Mouse (Mus musculus): ENCODE results near the gene Ly6g6e. TPM values are rescaled to one million over a fixed set of nuclear protein-coding genes. Genes with fewer than 3 reads are reported as not detected.

Gene Ly6g6e
- total and polyA plus RNA-seq, 3 experiments = 0.23 TPM; not detected in 2

DNA sequence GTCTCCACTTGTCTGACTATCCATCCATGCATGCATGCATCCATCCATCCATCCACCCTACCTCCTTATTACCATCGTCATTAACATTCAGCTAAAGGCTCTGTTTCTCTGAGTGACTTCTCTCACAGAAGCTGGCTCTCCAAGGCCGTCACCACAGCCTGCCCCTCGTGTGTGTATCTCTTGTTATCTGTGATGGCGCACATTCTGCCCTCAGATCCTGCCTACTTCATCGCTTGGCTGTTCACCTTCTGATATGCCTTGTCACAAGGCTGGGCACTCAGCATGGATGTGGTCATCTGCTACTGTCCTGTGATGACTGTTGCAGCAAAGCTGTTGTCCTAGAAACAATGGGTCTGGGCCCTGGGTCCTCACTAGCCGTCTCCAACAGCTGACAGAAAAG is 28.1 kb downstream of the Ly6g6e start (continued):
- no peak for TF ChIP-seq ZKSCAN1 (IDR thresholded peaks at IDR 0.05; ENCODE audit: low read depth, low read length)
- TF ChIP-seq TAL1 (IDR thresholded peaks at IDR 0.05; ENCODE audit: low read length) = peak; percentile 98
- TF ChIP-seq MYC (IDR thresholded peaks at IDR 0.05; ENCODE audit: low read depth, low read length) = peak; percentile 48; the same call in 1 of the 2 replicates
- TF ChIP-seq SIN3A (IDR thresholded peaks at IDR 0.05; ENCODE audit: low read length) = peak; percentile 69
- TF ChIP-seq EP300 (IDR thresholded peaks at IDR 0.05; ENCODE audit: low read depth in 1 of 2, low read length in 2 of 2) = peak; percentile 83 to 94
- peak; percentile 55 for TF ChIP-seq MAX (IDR thresholded peaks at IDR 0.05; ENCODE audit: low read length)
- TF ChIP-seq JUND (IDR thresholded peaks at IDR 0.05; ENCODE audit: low read depth, low read length) = no peak
- TF ChIP-seq BHLHE40 (IDR thresholded peaks at IDR 0.05; ENCODE audit: borderline replicate concordance, low read depth, low read length) = peak; percentile 25; the same call in 1 of the 2 replicates
- peak; percentile 91 for TF ChIP-seq GATA1 (IDR thresholded peaks at IDR 0.05; ENCODE audit: low read depth, low read length)

DNA sequence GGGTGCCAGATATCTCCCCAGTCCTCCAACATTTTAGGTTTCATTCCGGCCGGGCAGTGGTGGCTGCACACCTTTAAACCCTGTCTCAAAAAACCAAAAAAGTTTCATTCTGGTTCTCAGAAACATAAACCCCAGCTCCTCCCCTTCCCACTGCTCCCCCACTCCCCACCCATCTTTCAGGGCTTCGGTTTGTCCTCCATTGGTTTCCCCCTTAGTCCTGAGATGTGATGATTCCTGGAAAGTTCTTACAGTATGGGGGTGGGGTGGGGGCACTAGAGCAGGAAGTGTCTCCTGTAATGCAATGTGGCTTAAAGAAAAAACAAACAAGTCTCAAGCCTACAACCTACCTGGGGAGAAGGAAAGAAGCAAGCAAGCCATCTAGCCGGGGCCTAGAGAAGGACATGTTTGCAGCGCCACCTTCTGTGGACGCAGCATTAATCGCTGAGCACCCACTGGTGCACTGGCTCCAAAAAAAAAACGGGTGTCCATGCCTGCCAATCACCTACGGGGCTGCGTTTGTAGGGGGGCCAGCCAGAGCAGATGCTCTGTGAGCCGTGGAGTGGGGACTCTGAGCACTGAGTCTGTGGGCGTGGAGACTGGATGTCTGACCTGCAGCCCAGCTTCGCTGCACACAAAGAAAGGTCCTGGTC is 29.2 kb downstream of the Ly6g6e start:
- Histone ChIP-seq H3K36me3 (ENCODE audit: control insufficient read depth in 1 of 2, insufficient read depth in 2 of 2, low read length in 2 of 2) (peaks cover 0 to 31% of the 10 kb centered on the region in 2 experiments; a peak in 2 of 4 replicates), H3K27me3 (ENCODE audit: control insufficient read depth in 1 of 2, insufficient read depth in 2 of 2, low read length in 2 of 2) (no peaks in the 10 kb centered on the region), H3K79me2 (ENCODE audit: control insufficient read depth, insufficient read depth, low read length, poor library complexity) (no peaks in the 10 kb centered on the region), H3K9ac (ENCODE audit: control insufficient read depth, low read depth, low read length, poor library complexity, severe bottlenecking) (peak overlapping the region; percentile 64), H3K4me3 (ENCODE audit: control insufficient read depth in 1 of 2, insufficient read depth in 1 of 2, low read depth in 2 of 2, low read length in 2 of 2) (peak overlapping the region; percentile 22), H3K4me1 (ENCODE audit: control insufficient read depth in 1 of 2, insufficient read depth in 2 of 2, low read length in 2 of 2) (peaks cover 22 to 36% of the 10 kb centered on the region in 2 experiments), H3K27ac (ENCODE audit: control insufficient read depth, low read depth, low read length) (peak overlapping the region; percentile 96), H3K9me3 (replicated peaks; ENCODE audit: insufficient read depth, low read length) (no peaks in the 10 kb centered on the region)
- peak in 1 of 2 experiments; percentile 40; a peak in 1 of 4 replicates for TF ChIP-seq POLR2A (IDR thresholded peaks at IDR 0.05; ENCODE audit: control insufficient read depth in 1 of 2, insufficient read depth in 1 of 2, low read depth in 1 of 2, low read length in 2 of 2, poor library complexity in 1 of 2)
- TF ChIP-seq CTCF (IDR thresholded peaks at IDR 0.05 in 2 of 3, conservative IDR thresholded peaks at IDR 0.05 in 1 of 3; ENCODE audit: control insufficient read depth in 1 of 3, insufficient read depth in 1 of 3, low read depth in 2 of 3, low read length in 3 of 3, poor library complexity in 1 of 3, severe bottlenecking in 1 of 3) = peak; percentile 56 to 92 (median 82)
- peak; percentile 87 for TF ChIP-seq RAD21 (IDR thresholded peaks at IDR 0.05; ENCODE audit: low read depth, low read length)
- TF ChIP-seq TCF12 (IDR thresholded peaks at IDR 0.05; ENCODE audit: low read depth, low read length) = peak; percentile 12; the same call in 1 of the 2 replicates
- 0 out of 2 replicates have a peak, but pooled peaks have one; percentile 33 for TF ChIP-seq MYC (IDR thresholded peaks at IDR 0.05; ENCODE audit: low read depth, low read length)
- TF ChIP-seq USF1 (IDR thresholded peaks at IDR 0.05; ENCODE audit: low read depth, low read length) = no peak
- TF ChIP-seq TAL1 (IDR thresholded peaks at IDR 0.05; ENCODE audit: low read length) = no peak
- TF ChIP-seq HCFC1 (IDR thresholded peaks at IDR 0.05; ENCODE audit: low read depth, low read length) = peak; percentile 52; the same call in 1 of the 2 replicates
- TF ChIP-seq MAZ (IDR thresholded peaks at IDR 0.05; ENCODE audit: low read depth, low read length) = peak; percentile 60; the same call in 1 of the 2 replicates
- peak; percentile 60; the same call in 1 of the 2 replicates for TF ChIP-seq SIN3A (IDR thresholded peaks at IDR 0.05; ENCODE audit: low read length)
- no peak for TF ChIP-seq TBP (IDR thresholded peaks at IDR 0.05; ENCODE audit: low read depth, low read length)
- no peak for TF ChIP-seq JUND (IDR thresholded peaks at IDR 0.05; ENCODE audit: low read depth, low read length)
- peak; percentile 32; the same call in 1 of the 2 replicates for TF ChIP-seq ETS1 (IDR thresholded peaks at IDR 0.05; ENCODE audit: low read depth, low read length)
- TF ChIP-seq SMC3 (IDR thresholded peaks at IDR 0.05; ENCODE audit: low read depth, low read length) = peak; percentile 87
- peak; percentile 93 for TF ChIP-seq ZNF384 (IDR thresholded peaks at IDR 0.05; ENCODE audit: low read depth, low read length)
- no peak for TF ChIP-seq UBTF (IDR thresholded peaks at IDR 0.05; ENCODE audit: borderline replicate concordance, insufficient read depth, low read depth, low read length)
- peak; percentile 85 for TF ChIP-seq ZC3H11A (IDR thresholded peaks at IDR 0.05; ENCODE audit: low read depth, low read length)
- no peak for TF ChIP-seq MXI1 (IDR thresholded peaks at IDR 0.05; ENCODE audit: low read depth, low read length)
- DNase-seq (ENCODE audit: low read depth, low spot score) = peak; percentile 83
